Mouse (Mus musculus): Measurements from ENCODE around the gene Uvrag.

GRCm38 (mm10) chr7:99166159-99166558 is 25.2 kb upstream of the Uvrag start:
- TF ChIP-seq CTCF (IDR thresholded peaks at IDR 0.05) (no peak), POLR2A (IDR thresholded peaks at IDR 0.05; ENCODE audit: insufficient read depth, low read depth, low read length) (no peak)

Data from heart, adult 2 months (tissue).